Comparison of ENCODE assay signal across 15 mouse cellular contexts in the genomic region with DNA sequence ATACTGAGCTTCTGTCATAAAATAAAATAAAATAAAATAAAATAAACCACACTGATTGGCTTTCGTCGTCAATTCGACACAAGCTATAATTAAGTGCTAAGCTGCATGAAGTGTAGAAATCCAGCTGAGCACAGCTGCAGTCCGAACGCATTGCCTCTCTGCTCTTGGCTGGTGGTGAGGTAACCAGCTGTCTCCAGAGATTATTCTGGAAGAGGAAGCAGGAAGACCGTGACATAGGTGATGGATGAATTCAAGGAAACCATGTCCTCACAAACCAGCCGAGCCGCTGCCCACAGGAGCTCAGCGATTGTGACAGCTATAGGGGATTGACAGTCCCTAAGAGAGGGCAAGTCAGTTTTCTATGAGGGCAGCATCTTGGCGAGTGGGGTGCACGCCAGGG. TPM values are rescaled to one million over a fixed set of nuclear protein-coding genes. Genes with fewer than 3 reads are reported as not detected.
DNase-seq lines count a peak whose midpoint lies in the region; ATAC-seq and TF ChIP-seq lines count a peak whose summit lies in the region.
"Had no signal": no experiment of that assay in that cellular context is flagged by ENCODE, and none has a peak within 500 bp of the region (broad histone marks: within the 10 kb centered on the region; RNA-seq: fewer than 3 reads in every experiment).

No protein-coding gene starts in this region.

- 57% methylated on average over 11 of the region's 11 CpGs for WGBS in embryonic facial prominence, embryonic 15.5 days
- 78% methylated on average over 11 of the region's 11 CpGs for WGBS in embryonic facial prominence, embryonic 10.5 days
- WGBS in kidney, postnatal 0 days = 54% methylated on average over 11 of the region's 11 CpGs

- no peak for TF ChIP-seq CTCF in kidney, postnatal 0 days (IDR thresholded peaks at IDR 0.05; ENCODE audit: low read depth)

- H3K4me3 ChIP-seq in embryonic facial prominence, embryonic 15.5 days (replicated peaks) = no peak overlapping the region
- H3K4me3 ChIP-seq in embryonic facial prominence, embryonic 10.5 days = no peak overlapping the region
- no peak overlapping the region for H3K4me3 ChIP-seq in kidney, postnatal 0 days (replicated peaks; ENCODE audit: low read depth, low read length)
- H3K4me3 ChIP-seq: erythroblast, embryonic 14.5 days; limb, embryonic 10.5 days; midbrain, embryonic 15.5 days; neural tube, embryonic 13.5 days had no signal

- ATAC-seq in embryonic facial prominence, embryonic 15.5 days (ENCODE audit: insufficient number of reproducible peaks, low FRiP score, low TSS enrichment, low read depth) = 0 out of 2 replicates have a peak, but pooled peaks have one; percentile 36
- no peak for ATAC-seq in kidney, postnatal 0 days (replicated peaks; ENCODE audit: low FRiP score, low read depth)
- ATAC-seq in CD4-positive, CD25-positive, alpha-beta regulatory T cell, adult 4 months = no peak
- ATAC-seq: intestine, embryonic 16.5 days; midbrain, embryonic 15.5 days had no signal

- intact Hi-C loops in heart, postnatal 10 days (cut with DNase I) = no loop called here

- H3K9me3 ChIP-seq in embryonic facial prominence, embryonic 15.5 days (replicated peaks) = no peaks in the 10 kb centered on the region
- H3K9me3 ChIP-seq in embryonic facial prominence, embryonic 10.5 days = no peaks in the 10 kb centered on the region
- no peaks in the 10 kb centered on the region for H3K9me3 ChIP-seq in kidney, postnatal 0 days (replicated peaks; ENCODE audit: low read length)
- H3K9me3 ChIP-seq: limb, embryonic 10.5 days; midbrain, embryonic 15.5 days; neural tube, embryonic 13.5 days had no signal

- peaks cover 26% of the 10 kb centered on the region for H3K4me1 ChIP-seq in embryonic facial prominence, embryonic 15.5 days
- H3K4me1 ChIP-seq in embryonic facial prominence, embryonic 10.5 days = peaks cover 21% of the 10 kb centered on the region
- peaks cover 42% of the 10 kb centered on the region for H3K4me1 ChIP-seq in kidney, postnatal 0 days (replicated peaks; ENCODE audit: insufficient read depth, low read length)

- no peak overlapping the region for H3K4me2 ChIP-seq in embryonic facial prominence, embryonic 15.5 days (replicated peaks)
- H3K4me2 ChIP-seq in kidney, postnatal 0 days (ENCODE audit: low read length) = no peak overlapping the region
- H3K4me2 ChIP-seq: midbrain, embryonic 15.5 days; neural tube, embryonic 13.5 days had no signal

- DNase-seq in embryonic facial prominence, embryonic 10.5 days (ENCODE audit: low spot score) = no peak
- DNase-seq in kidney, postnatal 0 days (ENCODE audit: low spot score) = peak; percentile 28
- DNase-seq in kidney, adult 9 months = no peak
- peak; percentile 64 to 71 for DNase-seq in heart, postnatal 10 days
- peak; percentile 68 for DNase-seq in lung, postnatal 25 days (ENCODE audit: low spot score)
- no peak for DNase-seq in T-cell, adult 2 months (ENCODE audit: low spot score)
- DNase-seq: adrenal gland, postnatal 14 days had no signal

- no peaks in the 10 kb centered on the region for H3K36me3 ChIP-seq in embryonic facial prominence, embryonic 15.5 days
- H3K36me3 ChIP-seq in embryonic facial prominence, embryonic 10.5 days (replicated peaks) = no peaks in the 10 kb centered on the region
- H3K36me3 ChIP-seq in kidney, postnatal 0 days (ENCODE audit: insufficient read depth, low read length) = no peaks in the 10 kb centered on the region
- H3K36me3 ChIP-seq: limb, embryonic 10.5 days; midbrain, embryonic 15.5 days; neural tube, embryonic 13.5 days had no signal

- no peaks in the 10 kb centered on the region for H3K27me3 ChIP-seq in embryonic facial prominence, embryonic 15.5 days
- H3K27me3 ChIP-seq in embryonic facial prominence, embryonic 10.5 days (replicated peaks; ENCODE audit: low read depth, poor library complexity, severe bottlenecking) = no peaks in the 10 kb centered on the region
- H3K27me3 ChIP-seq in kidney, postnatal 0 days (ENCODE audit: insufficient read depth, low read length) = no peaks in the 10 kb centered on the region
- H3K27me3 ChIP-seq: midbrain, embryonic 15.5 days; neural tube, embryonic 13.5 days had no signal

- no peak overlapping the region for H3K9ac ChIP-seq in embryonic facial prominence, embryonic 15.5 days
- H3K9ac ChIP-seq in kidney, postnatal 0 days (ENCODE audit: low read depth, low read length) = no peak overlapping the region
- H3K9ac ChIP-seq: liver, embryonic 14.5 days; midbrain, embryonic 15.5 days; neural tube, embryonic 13.5 days had no signal

- H3K27ac ChIP-seq in embryonic facial prominence, embryonic 15.5 days (replicated peaks) = no peak overlapping the region
- H3K27ac ChIP-seq in embryonic facial prominence, embryonic 10.5 days (replicated peaks) = no peak overlapping the region
- no peak overlapping the region for H3K27ac ChIP-seq in kidney, postnatal 0 days
- H3K27ac ChIP-seq: limb, embryonic 10.5 days; liver, embryonic 14.5 days; midbrain, embryonic 15.5 days; neural tube, embryonic 13.5 days had no signal

RNA-seq across cellular contexts. Expression of a gene that starts 36.0 kb away (rescaled TPM):
- polyA plus RNA-seq in embryonic facial prominence, embryonic 15.5 days (2015; fragmentation: Nextera tagmentation; extraction: Ambion mirVana) = 35.8 and 39.9 TPM in 2 replicates
- polyA plus RNA-seq in embryonic facial prominence, embryonic 10.5 days (2016; fragmentation: Nextera tagmentation; extraction: Ambion mirVana) = 27.2 and 30.2 TPM in 2 replicates
- polyA plus RNA-seq in kidney, postnatal 0 days (2015; fragmentation: Nextera tagmentation; extraction: Ambion mirVana) = 35.4 and 40.9 TPM in 2 replicates
- total RNA-seq in heart, postnatal 10 days (2021) = 10 to 100 TPM in 1 of 2 experiments, 1 to 10 TPM in 1; 4.5 to 10.9 TPM
- polyA plus RNA-seq in CD4-positive, CD25-positive, alpha-beta regulatory T cell, adult 4 months (2017; shearing (Covaris generic)) = 1 to 10 TPM in 1 of 2 experiments, under 1 TPM in 1; 0.55 to 1.3 TPM

Comparison
In these comparisons a context has a peak if more than half of its experiments do, and no peak if none do; other contexts are left out.
1. DNase-seq: peak in kidney, postnatal 0 days (single experiment), heart, postnatal 10 days (2 of 2) and lung, postnatal 25 days (single experiment); none in embryonic facial prominence, embryonic 10.5 days (single experiment), kidney, adult 9 months (single experiment) and T-cell, adult 2 months (single experiment).
2. RNA of a gene that starts 36.0 kb away (polyA plus RNA-seq): 35.8 to 39.9 TPM in embryonic facial prominence, embryonic 15.5 days, 35.4 to 40.9 TPM in kidney, postnatal 0 days and 27.2 to 30.2 TPM in embryonic facial prominence, embryonic 10.5 days; 0.55 to 1.3 TPM in CD4-positive, CD25-positive, alpha-beta regulatory T cell, adult 4 months; every median in the first group is over 10 times any median in the second.